Mouse (Mus musculus): ENCODE results near the gene Nol3. TPM values are rescaled to one million over a fixed set of nuclear protein-coding genes. Genes with fewer than 3 reads are reported as not detected.
"Not testable (repeated sequence)": the region's sequence is repeated elsewhere in the genome, so short reads cannot be mapped to it uniquely, and the experiment has no call there.

Gene Nol3
- polyA plus RNA-seq, 1 experiment from 2014 or later: 1.4 TPM

- Histone ChIP-seq H3K36me3 (0 out of 2 replicates have a peak, but pooled peaks cover 11% of the 10 kb centered on the region), H3K4me1 (peaks cover 14% of the 10 kb centered on the region; the same call in 1 of the 2 replicates), H3K9ac (no peak overlapping the region), H3K4me2 (no peak overlapping the region), H3K4me3 (replicated peaks) (no peak overlapping the region), H3K27ac (no peak overlapping the region), H3K9me3 (no peaks in the 10 kb centered on the region), H3K27me3 (replicated peaks) (peaks cover 30% of the 10 kb centered on the region)
- no peak for ATAC-seq (ENCODE audit: insufficient read depth, low FRiP score, low read depth)
- 82% methylated on average over 12 of the region's 12 CpGs for WGBS
Observed at GRCm38 (mm10) chr8:105281821-105282220, 5.9 kb downstream of the Nol3 start.

- Histone ChIP-seq H3K9ac (no peak overlapping the region), H3K4me3 (replicated peaks) (no peak overlapping the region), H3K9me3 (no peaks in the 10 kb centered on the region), H3K27ac (no peak overlapping the region), H3K4me1 (peaks cover 14% of the 10 kb centered on the region; the same call in 1 of the 2 replicates), H3K4me2 (no peak overlapping the region), H3K27me3 (replicated peaks) (peaks cover 26% of the 10 kb centered on the region), H3K36me3 (0 out of 2 replicates have a peak, but pooled peaks cover 11% of the 10 kb centered on the region)
- WGBS: 80% methylated on average over 4 of the region's 4 CpGs
- ATAC-seq (ENCODE audit: insufficient read depth, low FRiP score, low read depth): no peak
Observed at GRCm38 (mm10) chr8:105282239-105282638, 6.3 kb downstream of the Nol3 start.

DNA sequence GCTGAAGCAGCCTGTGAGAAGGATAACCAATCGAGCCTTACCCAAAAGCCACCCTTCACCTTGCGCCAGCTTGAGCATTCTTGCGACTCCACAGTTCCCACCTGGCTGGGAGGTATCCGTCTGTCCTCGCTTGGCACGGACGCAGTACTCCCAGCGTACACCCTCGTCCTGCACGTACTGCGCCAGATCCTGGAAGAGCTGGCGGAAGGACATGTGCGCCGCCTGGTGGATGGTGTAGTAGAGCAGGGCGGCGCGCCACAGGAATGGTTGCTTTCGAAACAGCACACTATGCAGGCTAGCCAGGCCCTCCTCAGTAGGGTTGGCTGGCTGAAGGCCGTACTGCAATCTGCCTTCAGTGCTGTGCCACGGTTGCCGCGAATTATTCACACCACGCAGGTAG lies 7.1 kb downstream of the Nol3 start:
- Histone ChIP-seq H3K36me3 (0 out of 2 replicates have a peak, but pooled peaks cover 11% of the 10 kb centered on the region), H3K4me2 (no peak overlapping the region; the same call in 1 of the 2 replicates), H3K27ac (no peak overlapping the region), H3K27me3 (replicated peaks) (peaks cover 18% of the 10 kb centered on the region), H3K9ac (no peak overlapping the region), H3K4me1 (peaks cover 15% of the 10 kb centered on the region), H3K4me3 (replicated peaks) (no peak overlapping the region), H3K9me3 (no peaks in the 10 kb centered on the region)
- 33% methylated on average over 23 of the region's 23 CpGs for WGBS
- peak; percentile 53; the same call in 1 of the 2 replicates for ATAC-seq (ENCODE audit: insufficient read depth, low FRiP score, low read depth)

GRCm38 (mm10) chr8:105285514-105285913 lies 9.6 kb downstream of the Nol3 start:
- Histone ChIP-seq H3K9me3 (no peaks in the 10 kb centered on the region), H3K36me3 (0 out of 2 replicates have a peak, but pooled peaks cover 11% of the 10 kb centered on the region), H3K27me3 (replicated peaks) (peaks cover 7% of the 10 kb centered on the region), H3K4me3 (replicated peaks) (no peak overlapping the region), H3K27ac (no peak overlapping the region), H3K4me1 (peaks cover 23% of the 10 kb centered on the region), H3K4me2 (no peak overlapping the region), H3K9ac (no peak overlapping the region)
- ATAC-seq (ENCODE audit: insufficient read depth, low FRiP score, low read depth): no peak
- WGBS: 49% methylated on average over 12 of the region's 12 CpGs

DNA sequence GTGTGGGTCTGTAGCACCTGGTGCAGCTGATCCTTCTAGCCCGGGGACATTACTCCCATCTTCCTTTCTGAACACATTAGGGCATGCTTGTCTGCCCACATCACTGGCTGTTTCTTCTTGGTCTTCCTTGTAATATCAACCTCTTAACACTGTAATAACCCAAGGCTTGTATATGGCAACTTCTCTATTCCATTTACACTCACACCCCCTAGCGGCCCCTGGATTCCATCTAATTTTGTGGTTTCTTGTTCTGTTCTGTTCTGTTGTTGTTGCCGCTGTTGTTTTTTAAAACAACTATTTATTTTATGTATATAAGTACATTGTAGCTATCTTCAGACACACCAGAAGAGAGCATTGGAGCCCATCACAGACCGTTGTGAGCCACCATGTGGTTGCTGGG lies 11.0 kb downstream of the Nol3 start:
- Histone ChIP-seq H3K27ac (no peak overlapping the region), H3K27me3 (replicated peaks) (peaks cover 10% of the 10 kb centered on the region), H3K4me2 (no peak overlapping the region), H3K4me1 (peaks cover 27% of the 10 kb centered on the region), H3K4me3 (replicated peaks) (no peak overlapping the region), H3K9me3 (no peaks in the 10 kb centered on the region), H3K36me3 (0 out of 2 replicates have a peak, but pooled peaks cover 6% of the 10 kb centered on the region), H3K9ac (no peak overlapping the region)
- WGBS: 83% methylated on average over 4 of the region's 4 CpGs
- ATAC-seq (ENCODE audit: insufficient read depth, low FRiP score, low read depth): no peak

DNA sequence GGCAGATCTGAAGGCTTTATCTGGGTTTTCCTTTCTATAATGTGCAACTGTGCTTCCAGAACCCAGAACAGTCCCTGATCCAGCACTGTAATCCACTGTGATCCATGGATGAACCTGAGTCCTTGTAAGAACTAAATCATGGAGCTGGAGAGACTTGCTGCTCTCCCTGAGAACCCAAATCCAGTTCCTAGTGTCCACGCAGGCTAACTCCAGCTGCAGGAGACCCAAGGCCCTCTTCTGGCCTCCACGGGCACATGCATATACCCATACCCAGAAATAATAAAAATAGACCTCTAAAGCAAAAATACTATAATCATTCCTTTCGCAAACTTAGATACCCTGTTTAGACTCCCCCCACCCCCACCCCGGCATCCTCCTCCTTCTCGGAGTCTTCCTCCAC lies 12.3 kb downstream of the Nol3 start:
- Histone ChIP-seq H3K27ac (no peak overlapping the region), H3K27me3 (replicated peaks) (peaks cover 10% of the 10 kb centered on the region), H3K36me3 (no peaks in the 10 kb centered on the region), H3K4me1 (peaks cover 24% of the 10 kb centered on the region), H3K9ac (no peak overlapping the region), H3K4me3 (replicated peaks) (peak overlapping the region; percentile 57; the same call in 1 of the 2 replicates), H3K9me3 (no peaks in the 10 kb centered on the region), H3K4me2 (peak overlapping the region; percentile 84)
- 83% methylated on average over 5 of the region's 5 CpGs for WGBS
- no peak for ATAC-seq (ENCODE audit: insufficient read depth, low FRiP score, low read depth)

DNA sequence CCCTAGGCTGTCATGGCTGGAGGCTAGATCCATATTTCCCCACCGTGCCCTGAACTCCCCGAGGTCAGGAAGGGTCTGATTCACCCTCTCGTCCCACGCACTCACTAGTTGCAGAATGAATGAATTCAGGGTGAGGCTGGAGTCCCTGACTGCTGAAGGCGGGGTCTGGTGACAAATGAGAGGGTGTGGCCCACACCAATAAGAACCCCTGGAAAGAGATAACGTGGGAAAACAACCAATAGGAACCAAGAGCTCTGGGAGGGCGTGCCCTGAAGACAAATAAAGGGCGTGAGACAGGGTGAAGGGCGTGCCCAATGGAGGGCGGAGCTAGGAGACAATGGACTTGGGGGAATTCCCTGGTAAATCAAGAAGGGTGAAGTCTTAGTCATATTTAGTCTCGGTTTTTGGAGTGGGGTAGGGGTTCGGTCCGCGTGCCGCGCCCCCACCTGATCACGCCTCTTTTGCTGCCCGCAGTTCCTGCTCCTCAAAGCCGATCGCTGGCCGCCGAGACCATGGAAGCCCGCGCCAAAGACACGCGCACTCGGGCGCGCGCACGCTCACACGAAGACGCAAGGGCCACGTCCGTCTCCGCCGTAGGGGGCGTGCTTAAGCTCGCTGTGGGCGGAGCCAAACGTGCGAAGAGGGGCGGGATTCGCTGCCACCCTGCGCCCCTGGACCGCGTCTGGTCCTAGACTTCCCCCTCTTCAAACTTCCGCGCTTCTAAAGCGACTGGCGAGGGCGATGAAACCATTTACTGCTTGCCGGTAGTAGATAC lies 13.2 kb downstream of the Nol3 start:
- H3K27me3 ChIP-seq (replicated peaks): peaks cover 10% of the 10 kb centered on the region
- peak overlapping the region; percentile 34; the same call in 1 of the 2 replicates for H3K9ac ChIP-seq
- no peaks in the 10 kb centered on the region for H3K9me3 ChIP-seq
- peak; percentile 89 for ATAC-seq (ENCODE audit: insufficient read depth, low FRiP score, low read depth)
- peak overlapping the region; percentile 91 for H3K27ac ChIP-seq
- peak overlapping the region; percentile 84 for H3K4me2 ChIP-seq
- no peaks in the 10 kb centered on the region for H3K36me3 ChIP-seq
- under 1% methylated on average over 53 of the region's 53 CpGs for WGBS
- peak overlapping the region; percentile 57 for H3K4me3 ChIP-seq (replicated peaks)
- peaks cover 23% of the 10 kb centered on the region for H3K4me1 ChIP-seq

- 0 out of 2 replicates have a peak, but pooled peaks have one; percentile 6 for ATAC-seq (ENCODE audit: insufficient read depth, low FRiP score, low read depth)
- WGBS: 3% methylated on average over 43 of the region's 43 CpGs
- peaks cover 23% of the 10 kb centered on the region for H3K4me1 ChIP-seq
Observed at GRCm38 (mm10) chr8:105289805-105290460, 14.0 kb downstream of the Nol3 start, which contains the start of gene 4931428F04Rik. 4931428F04Rik (minus strand) TSS chr8:105289864.

DNA sequence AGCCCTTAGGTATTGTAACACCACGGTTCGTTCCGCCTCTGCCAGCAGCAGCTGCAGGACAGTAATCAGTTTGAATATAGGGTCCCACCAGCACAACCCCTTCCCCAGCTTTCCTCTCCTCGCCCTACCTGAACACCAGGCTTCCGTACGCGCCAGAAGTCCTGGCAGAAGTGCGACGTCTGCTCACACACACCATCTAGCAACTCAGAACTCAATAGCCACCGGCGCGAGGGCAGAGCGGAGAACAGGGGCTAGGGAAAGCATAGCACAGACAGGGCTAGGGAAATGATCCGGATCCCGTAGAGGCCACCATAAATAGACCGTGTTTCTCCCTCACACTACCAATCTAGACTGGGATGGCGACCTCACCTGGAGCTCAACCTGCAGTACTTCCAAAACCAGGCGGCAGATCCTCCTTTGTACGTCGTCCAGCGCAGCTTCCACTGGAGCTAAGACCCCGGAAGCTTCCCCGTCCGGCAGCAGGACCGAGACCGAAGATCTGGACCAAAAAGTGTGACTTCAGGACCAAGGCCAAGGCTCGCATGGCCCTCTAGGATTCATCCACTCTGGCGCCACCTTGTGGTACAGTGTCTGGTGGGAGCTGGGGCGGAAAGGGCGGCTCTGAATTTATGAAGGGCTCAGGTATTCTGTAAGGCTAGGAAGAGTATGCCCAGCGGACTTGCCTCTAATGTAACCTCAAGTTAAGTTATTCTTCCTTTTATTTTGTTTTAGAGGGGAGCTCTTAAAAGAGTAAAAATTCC lies 14.8 kb downstream of the Nol3 start:
- H3K4me3 ChIP-seq (replicated peaks): peak overlapping the region; percentile 19; the same call in 1 of the 2 replicates
- H3K27me3 ChIP-seq (replicated peaks): peaks cover 10% of the 10 kb centered on the region
- peak overlapping the region; percentile 84 for H3K4me2 ChIP-seq
- ATAC-seq (ENCODE audit: insufficient read depth, low FRiP score, low read depth): no peak
- peaks cover 23% of the 10 kb centered on the region for H3K4me1 ChIP-seq
- no peak overlapping the region for H3K27ac ChIP-seq
- H3K36me3 ChIP-seq: no peaks in the 10 kb centered on the region
- H3K9ac ChIP-seq: no peak overlapping the region
- no peaks in the 10 kb centered on the region for H3K9me3 ChIP-seq
- 8% methylated on average over 31 of the region's 31 CpGs for WGBS

More at GRCm38 (mm10) chr8:105289805-105290460, 14.0 kb downstream of the Nol3 start, which contains the start of gene 4931428F04Rik:
- Histone ChIP-seq H3K4me2 (peak within 1 kb of the TSS; percentile 84), H3K9ac (peak within 1 kb of the TSS; percentile 34; the same call in 1 of the 2 replicates), H3K4me3 (replicated peaks) (peak within 1 kb of the TSS; percentile 57), H3K27me3 (replicated peaks) (peaks cover 10% of the 10 kb centered on the region), H3K9me3 (no peaks in the 10 kb centered on the region), H3K36me3 (no peaks in the 10 kb centered on the region), H3K27ac (peak within 1 kb of the TSS; percentile 91)

DNA sequence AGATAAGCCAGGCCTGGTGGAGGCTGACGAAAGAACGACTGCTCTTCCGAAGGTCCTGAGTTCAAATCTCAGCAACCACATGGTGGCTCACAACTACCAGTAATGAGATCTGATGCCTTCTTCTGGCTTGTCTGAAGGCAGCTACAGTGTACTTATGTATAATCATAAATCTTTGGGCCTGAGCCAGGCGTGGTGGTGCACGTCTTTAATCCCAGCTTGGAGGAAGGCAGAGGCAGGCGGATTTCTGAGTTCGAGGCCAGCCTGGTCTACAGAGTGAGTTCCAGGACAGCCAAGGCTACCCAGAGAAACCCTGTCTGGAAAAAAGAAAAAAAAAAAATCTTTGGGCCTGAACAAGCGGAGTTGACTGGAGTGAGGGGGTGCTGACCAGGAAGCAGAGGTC lies 15.4 kb downstream of the Nol3 start:
- H3K9me3 ChIP-seq: not testable (repeated sequence)
- WGBS: 79% methylated on average over 8 of the region's 8 CpGs

GRCm38 (mm10) chr8:105291802-105292201 lies 15.9 kb downstream of the Nol3 start:
- not testable (repeated sequence) for H3K9me3 ChIP-seq
- peaks cover 23% of the 10 kb centered on the region for H3K4me1 ChIP-seq
- 61% methylated on average over 3 of the region's 3 CpGs for WGBS

More for the DNA sequence above, 15.4 kb downstream of the Nol3 start:
- H3K9ac ChIP-seq; H3K27ac ChIP-seq; H3K4me2 ChIP-seq; ATAC-seq (ENCODE audit: insufficient read depth, low FRiP score, low read depth); H3K36me3 ChIP-seq; H3K4me3 ChIP-seq (replicated peaks): not testable (repeated sequence)
- Histone ChIP-seq H3K27me3 (replicated peaks) (peaks cover 10% of the 10 kb centered on the region), H3K4me1 (peaks cover 23% of the 10 kb centered on the region)

More at GRCm38 (mm10) chr8:105291802-105292201, 15.9 kb downstream of the Nol3 start:
- not testable (repeated sequence) for H3K9ac ChIP-seq; H3K4me2 ChIP-seq; H3K27ac ChIP-seq; H3K36me3 ChIP-seq; ATAC-seq (ENCODE audit: insufficient read depth, low FRiP score, low read depth); H3K4me3 ChIP-seq (replicated peaks)
- H3K27me3 ChIP-seq (replicated peaks): peaks cover 10% of the 10 kb centered on the region

Data from stomach, embryonic 15.5 days (tissue).